Mouse (Mus musculus): ENCODE results near the gene Unc119.

GRCm38 (mm10) chr11:78332676-78333075 lies 10.6 kb upstream of the Unc119 start:
- no peak for TF ChIP-seq CTCF (conservative IDR thresholded peaks at IDR 0.05; ENCODE audit: low read length)
- no peak for TF ChIP-seq NANOG (IDR thresholded peaks at IDR 0.05; ENCODE audit: borderline replicate concordance, low read length)
- TF ChIP-seq POU5F1 (IDR thresholded peaks at IDR 0.05; ENCODE audit: borderline replicate concordance, low read length): no peak

Measured in E14TG2a.4 (cell line).